10 mouse cellular contexts compared by ENCODE assay signal in the genomic region with DNA sequence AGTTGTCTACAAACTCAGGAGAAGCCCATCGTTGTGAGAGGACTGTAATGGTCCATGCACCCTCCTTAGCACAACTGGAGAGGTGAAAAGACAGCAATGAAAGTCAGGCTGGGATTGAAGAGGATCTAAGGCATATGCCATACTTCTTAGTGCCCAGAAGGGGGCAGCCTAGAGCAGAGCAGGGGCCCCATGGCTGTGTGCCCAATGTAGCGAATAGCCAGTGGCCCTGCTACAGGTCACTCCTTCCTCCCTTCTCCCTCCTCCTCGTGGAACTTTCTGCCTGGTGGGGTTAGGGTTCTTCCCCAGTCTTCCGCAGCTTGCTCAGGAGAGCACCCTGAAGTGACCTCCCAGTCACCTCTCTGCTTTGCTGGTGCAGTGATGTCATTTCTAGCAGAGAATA.
DNase-seq lines count a peak whose midpoint lies in the region; ATAC-seq and TF ChIP-seq lines count a peak whose summit lies in the region.
"Had no signal": no experiment of that assay in that cellular context is flagged by ENCODE, and none has a peak within 500 bp of the region (broad histone marks: within the 10 kb centered on the region; RNA-seq: fewer than 3 reads in every experiment).

No protein-coding gene starts in this region.

- H3K4me3 ChIP-seq in MEL (ENCODE audit: control insufficient read depth in 1 of 2, insufficient read depth in 1 of 2, low read depth in 2 of 2, low read length in 2 of 2): no peak overlapping the region
- H3K4me3 ChIP-seq: embryonic facial prominence, embryonic 13.5 days had no signal

- H3K79me2 ChIP-seq in MEL (ENCODE audit: control insufficient read depth, insufficient read depth, low read length, poor library complexity): no peaks in the 10 kb centered on the region

- H3K9ac ChIP-seq in MEL (ENCODE audit: control insufficient read depth, low read depth, low read length, poor library complexity, severe bottlenecking): no peak overlapping the region
- H3K9ac ChIP-seq: embryonic facial prominence, embryonic 13.5 days had no signal

- no peaks in the 10 kb centered on the region for H3K27me3 ChIP-seq in MEL (ENCODE audit: control insufficient read depth in 1 of 2, insufficient read depth in 2 of 2, low read length in 2 of 2)
- H3K27me3 ChIP-seq: embryonic facial prominence, embryonic 13.5 days had no signal

- intact Hi-C loops in heart, postnatal 10 days (cut with DNase I): loop anchor here (1.0 to 5.0 kb wide), 3 partner anchors 72 to 818 kb away; no protein-coding TSS in a partner anchor

- peak; percentile 20 to 41 for DNase-seq in heart, postnatal 10 days
- no peak for DNase-seq in heart, adult 11 months
- peak; percentile 4 for DNase-seq in MEL (ENCODE audit: low read depth, low spot score)
- DNase-seq in c-Kit-positive CD71-positive TER-119-positive erythroid progenitor cells, embryonic 14.5 days (ENCODE audit: low spot score): peak; percentile 7
- peak; percentile 21 for DNase-seq in induced T-regulatory cell, adult 2 months (ENCODE audit: low read depth)
- DNase-seq in lung, postnatal 14 days: peak; percentile 45
- DNase-seq in layer of hippocampus, adult 9-10 months (ENCODE audit: low spot score): no peak

- no peak for TF ChIP-seq EP300 in MEL (IDR thresholded peaks at IDR 0.05; ENCODE audit: low read depth in 1 of 2, low read length in 2 of 2)

- TF ChIP-seq CTCF in MEL (IDR thresholded peaks at IDR 0.05 in 2 of 3, conservative IDR thresholded peaks at IDR 0.05 in 1 of 3; ENCODE audit: control insufficient read depth in 1 of 3, insufficient read depth in 1 of 3, low read depth in 2 of 3, low read length in 3 of 3, poor library complexity in 1 of 3, severe bottlenecking in 1 of 3): peak; percentile 33 to 82 (median 58)

- no peak overlapping the region for H3K27ac ChIP-seq in MEL (ENCODE audit: control insufficient read depth, low read depth, low read length)
- H3K27ac ChIP-seq: embryonic facial prominence, embryonic 13.5 days; macrophage had no signal

- H3K36me3 ChIP-seq in MEL (ENCODE audit: control insufficient read depth in 1 of 2, insufficient read depth in 2 of 2, low read length in 2 of 2): no peaks in the 10 kb centered on the region
- H3K36me3 ChIP-seq: embryonic facial prominence, embryonic 13.5 days had no signal

- H3K4me1 ChIP-seq in MEL (ENCODE audit: control insufficient read depth in 1 of 2, insufficient read depth in 2 of 2, low read length in 2 of 2): no peaks in the 10 kb centered on the region

- TF ChIP-seq POLR2A in MEL (IDR thresholded peaks at IDR 0.05; ENCODE audit: control insufficient read depth in 1 of 2, insufficient read depth in 1 of 2, low read depth in 1 of 2, low read length in 2 of 2, poor library complexity in 1 of 2): no peak

- no peak for ATAC-seq in monocyte, adult 5-6 weeks (replicated peaks; ENCODE audit: insufficient number of reproducible peaks, low FRiP score, low TSS enrichment, poor library complexity, severe bottlenecking)

- H3K9me3 ChIP-seq in MEL (replicated peaks; ENCODE audit: insufficient read depth, low read length): no peaks in the 10 kb centered on the region
- H3K9me3 ChIP-seq: embryonic facial prominence, embryonic 13.5 days had no signal

- TF ChIP-seq RAD21 in MEL (IDR thresholded peaks at IDR 0.05; ENCODE audit: low read depth, low read length): no peak; the same call in 1 of the 2 replicates

TF ChIP-seq in MEL, 35 proteins besides CTCF, POLR2A, EP300 and RAD21:
- TF ChIP-seq UBTF (IDR thresholded peaks at IDR 0.05; ENCODE audit: borderline replicate concordance, insufficient read depth, low read depth, low read length) (no peak), SMC3 (IDR thresholded peaks at IDR 0.05; ENCODE audit: low read depth, low read length) (peak; percentile 17; the same call in 1 of the 2 replicates)

Comparison
In these comparisons a context has a peak if more than half of its experiments do, and no peak if none do; other contexts are left out.
1. DNase-seq: peak in heart, postnatal 10 days (2 of 2), MEL (single experiment), c-Kit-positive CD71-positive TER-119-positive erythroid progenitor cells, embryonic 14.5 days (single experiment), induced T-regulatory cell, adult 2 months (single experiment) and lung, postnatal 14 days (single experiment); none in heart, adult 11 months (single experiment) and layer of hippocampus, adult 9-10 months (single experiment).